Mouse (Mus musculus) kidney, postnatal 0 days (tissue): ENCODE results near the gene Ggt6. TPM values are rescaled to one million over a fixed set of nuclear protein-coding genes. Genes with fewer than 3 reads are reported as not detected.

ENCODE experiments used
- ATAC-seq: fragments of 200-750 bp; cut with Nextera tagmentation; replicated peaks from 2 replicates; pipeline ENCODE4 v1.8.0; 2017; ENCODE audit warnings: low read depth, moderate number of reproducible peaks, moderate TSS enrichment, moderate library complexity; ENCODE audit not compliant: low FRiP score
- DNase-seq: peaks from one replicate; pipeline ENCODE4 v3.0.0-alpha.2; 2016; ENCODE audit warnings: low spot score
- H3K27ac ChIP-seq: fragments of 300-500 bp; sonication (generic); 2 replicates; pipeline ENCODE4 v1.5.1; 2014; ENCODE audit warnings: mild to moderate bottlenecking
- H3K27me3 ChIP-seq: fragments of 300-500 bp; sonication (generic); 2 replicates; pipeline ENCODE4 v1.6.1; 2014; ENCODE audit warnings: low read length, mixed read lengths; ENCODE audit not compliant: insufficient read depth
- H3K36me3 ChIP-seq: fragments of 300-500 bp; sonication (generic); 2 replicates; pipeline ENCODE4 v1.6.1; 2014; ENCODE audit warnings: low read length, mixed read lengths; ENCODE audit not compliant: insufficient read depth
- H3K4me1 ChIP-seq: fragments of 300-500 bp; sonication (generic); replicated peaks from 2 replicates; pipeline ENCODE4 v1.6.1; 2014; ENCODE audit warnings: antibody characterized with exemption, low read length, mixed read lengths; ENCODE audit not compliant: insufficient read depth
- H3K4me2 ChIP-seq: fragments of 300-500 bp; sonication (generic); 2 replicates; pipeline ENCODE4 v1.6.1; 2014; ENCODE audit warnings: mild to moderate bottlenecking, low read length, moderate library complexity, mixed read lengths
- H3K4me3 ChIP-seq: fragments of 300-500 bp; sonication (generic); replicated peaks from 2 replicates; pipeline ENCODE4 v1.5.1; 2014; ENCODE audit warnings: low read depth, low read length
- H3K9ac ChIP-seq: fragments of 300-500 bp; sonication (generic); 2 replicates; pipeline ENCODE4 v1.6.1; 2014; ENCODE audit warnings: low read depth, low read length
- H3K9me3 ChIP-seq: fragments of 300-500 bp; sonication (generic); replicated peaks from 2 replicates; pipeline ENCODE4 v1.6.1; 2016; ENCODE audit warnings: low read length, inconsistent platforms, mixed read lengths
- CTCF ChIP-seq: IDR thresholded peaks from 2 replicates; pipeline ENCODE4 v1.5.1; 2016; ENCODE audit warnings: antibody characterized with exemption, low read depth, mild to moderate bottlenecking, moderate library complexity
- WGBS: fragments of 180-500 bp; shearing (Covaris S2); extraction: QIAGEN DNeasy Blood & Tissue Kit; methylation state at CpG from one replicate; pipeline ENCODE4 v1.1.7; 2014; 5-methylcytosine and 5-hydroxymethylcytosine counted together
- polyA plus RNA-seq: library from polyadenylated mRNA; unstranded; fragments of >200 nt; fragmentation: Nextera tagmentation; extraction: Ambion mirVana; gene quantifications from 2 replicates; pipeline ENCODE4 v1.2.1, GENCODE M21; 2015

Gene Ggt6
- polyA plus RNA-seq, 1 experiment from 2014 or later = 3.3 TPM

DNA sequence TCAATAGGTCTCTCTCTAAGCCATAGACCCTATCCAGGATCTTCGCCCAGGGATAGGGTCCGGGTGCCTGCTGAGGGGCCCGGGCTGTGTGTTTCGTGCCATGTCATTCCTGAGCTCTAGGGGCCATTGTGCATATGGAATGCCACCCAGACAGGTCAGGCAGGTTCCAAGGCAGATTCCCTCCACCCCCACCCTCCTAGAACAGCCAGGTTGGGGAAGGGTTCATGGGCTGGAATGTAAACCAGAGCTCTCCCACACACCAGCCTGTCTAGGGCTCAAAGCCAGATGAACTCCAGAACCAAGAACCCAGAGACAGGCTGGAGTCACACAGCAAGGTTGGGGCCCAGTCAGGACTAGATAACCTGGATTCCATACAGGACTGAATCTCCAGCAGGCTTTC is 38.2 kb downstream of the Ggt6 start:
- H3K27ac ChIP-seq = peak overlapping the region; percentile 66
- no peak for TF ChIP-seq CTCF
- DNase-seq (no peak), ATAC-seq (peak; percentile 52; the same call in 1 of the 2 replicates)
- no peaks in the 10 kb centered on the region for H3K27me3 ChIP-seq
- H3K4me2 ChIP-seq = no peak overlapping the region
- no peaks in the 10 kb centered on the region for H3K36me3 ChIP-seq
- WGBS = 81% methylated on average over 4 of the region's 4 CpGs
- H3K4me1 ChIP-seq = peaks cover 23% of the 10 kb centered on the region
- H3K9me3 ChIP-seq = no peaks in the 10 kb centered on the region
- H3K9ac ChIP-seq = no peak overlapping the region
- H3K4me3 ChIP-seq = no peak overlapping the region

DNA sequence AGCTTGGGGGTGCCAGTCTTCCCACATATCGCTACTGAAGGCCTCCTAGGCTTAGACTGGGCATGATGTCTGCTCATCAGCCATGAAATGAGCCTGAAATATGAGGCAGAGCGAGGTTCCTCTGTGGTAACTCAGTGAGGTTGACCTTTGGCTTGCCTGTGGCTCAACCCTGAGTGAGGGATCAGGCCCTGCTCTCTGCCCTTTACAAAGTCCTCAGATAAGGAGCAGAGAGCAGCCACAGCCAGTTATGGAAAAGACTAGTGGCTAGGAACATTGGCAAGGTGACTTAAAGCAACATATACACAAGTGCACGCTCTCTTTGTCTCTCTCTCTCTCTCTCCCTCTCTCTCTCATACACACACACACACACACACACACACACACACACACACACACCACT is 39.6 kb downstream of the Ggt6 start:
- 54% methylated on average over 3 of the region's 3 CpGs for WGBS
- H3K4me1 ChIP-seq = peaks cover 12% of the 10 kb centered on the region
- no peak for ATAC-seq
- no peaks in the 10 kb centered on the region for H3K27me3 ChIP-seq
- TF ChIP-seq CTCF = no peak
- no peak overlapping the region for H3K27ac ChIP-seq
- H3K36me3 ChIP-seq = no peaks in the 10 kb centered on the region
- no peak for DNase-seq
- H3K4me2 ChIP-seq = no peak overlapping the region
- H3K9me3 ChIP-seq = no peaks in the 10 kb centered on the region
- no peak overlapping the region for H3K4me3 ChIP-seq
- H3K9ac ChIP-seq = no peak overlapping the region

DNA sequence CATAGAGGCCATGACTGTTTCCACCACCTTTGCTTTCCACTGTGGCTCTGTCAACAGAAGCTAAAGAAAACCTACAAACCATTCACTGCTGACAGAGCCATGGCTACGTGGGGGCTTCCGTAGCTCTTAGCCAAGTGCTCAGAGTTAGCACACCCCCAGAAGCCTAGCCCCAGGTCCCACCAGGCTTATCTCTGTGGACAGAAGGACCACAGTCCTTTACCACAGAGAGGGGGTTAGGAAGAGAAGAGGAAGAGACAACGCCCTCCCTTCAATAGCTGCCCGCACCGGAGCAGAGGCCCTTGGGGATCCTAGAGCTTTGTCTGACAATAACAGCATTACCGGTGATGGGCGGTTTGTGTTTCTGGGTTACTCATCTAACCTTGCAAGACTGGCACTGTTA is 40.1 kb downstream of the Ggt6 start:
- no peaks in the 10 kb centered on the region for H3K27me3 ChIP-seq
- H3K9me3 ChIP-seq = no peaks in the 10 kb centered on the region
- DNase-seq (no peak), ATAC-seq (no peak)
- 77% methylated on average over 7 of the region's 7 CpGs for WGBS
- H3K4me3 ChIP-seq = no peak overlapping the region
- H3K9ac ChIP-seq = no peak overlapping the region
- H3K36me3 ChIP-seq = no peaks in the 10 kb centered on the region
- no peak overlapping the region for H3K27ac ChIP-seq
- no peak overlapping the region for H3K4me2 ChIP-seq
- peaks cover 7% of the 10 kb centered on the region; the same call in 1 of the 2 replicates for H3K4me1 ChIP-seq
- TF ChIP-seq CTCF = no peak

DNA sequence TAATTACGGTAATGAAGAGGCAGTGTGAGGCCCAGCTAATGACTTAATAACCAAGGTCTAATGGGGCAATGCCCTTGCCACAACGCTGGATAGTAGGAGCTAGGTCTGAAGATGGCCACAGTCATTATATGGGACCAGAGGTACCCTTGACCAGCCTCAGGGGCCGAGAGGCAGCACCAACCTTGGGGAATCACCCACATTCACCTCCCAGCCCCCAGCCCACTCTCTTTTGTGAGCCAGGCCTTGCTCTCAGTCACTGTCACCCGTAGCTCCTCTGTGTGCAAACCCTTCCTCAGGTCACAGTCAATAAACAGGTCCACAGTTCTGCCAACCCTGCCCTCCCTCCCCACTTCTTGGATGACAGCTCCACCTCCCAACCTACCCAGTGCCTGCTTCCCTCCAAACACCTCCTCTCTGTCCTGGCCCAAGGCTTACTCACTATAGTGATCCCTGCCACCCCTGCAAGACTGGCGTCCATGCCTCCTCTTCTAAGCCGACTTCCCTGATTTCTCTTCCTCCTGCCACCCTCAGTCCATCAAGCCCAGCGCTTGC is 40.8 kb downstream of the Ggt6 start:
- Histone ChIP-seq H3K4me1 (peaks cover 7% of the 10 kb centered on the region; the same call in 1 of the 2 replicates), H3K4me2 (no peak overlapping the region), H3K9me3 (no peaks in the 10 kb centered on the region), H3K36me3 (no peaks in the 10 kb centered on the region), H3K4me3 (no peak overlapping the region), H3K9ac (no peak overlapping the region), H3K27me3 (no peaks in the 10 kb centered on the region), H3K27ac (no peak overlapping the region)
- DNase-seq (no peak), ATAC-seq (no peak)
- WGBS = 58% methylated on average over 7 of the region's 7 CpGs
- TF ChIP-seq CTCF = no peak

DNA sequence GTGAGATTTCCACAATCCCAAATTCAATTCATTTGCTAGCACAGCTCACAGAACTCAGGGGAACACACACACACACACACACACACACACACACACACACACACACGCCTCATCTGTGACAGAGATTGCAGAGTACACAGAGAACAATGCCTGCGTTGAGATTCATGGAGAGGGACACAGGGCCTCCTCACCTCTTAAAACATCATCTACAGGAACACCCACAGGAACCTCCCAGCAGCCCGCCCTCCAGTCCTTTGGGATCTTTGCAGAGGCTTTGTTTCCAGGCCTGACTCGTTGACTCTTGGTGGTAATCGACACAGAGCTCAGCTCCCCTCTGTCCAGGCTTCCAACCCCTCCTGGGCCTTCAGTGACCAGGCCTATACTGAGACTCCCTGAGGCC is 41.9 kb downstream of the Ggt6 start:
- no peak overlapping the region for H3K4me3 ChIP-seq
- H3K4me1 ChIP-seq = peaks cover 7% of the 10 kb centered on the region; the same call in 1 of the 2 replicates
- ATAC-seq (no peak), DNase-seq (no peak)
- no peak overlapping the region for H3K4me2 ChIP-seq
- H3K9ac ChIP-seq = no peak overlapping the region
- no peaks in the 10 kb centered on the region for H3K9me3 ChIP-seq
- TF ChIP-seq CTCF = no peak
- H3K27me3 ChIP-seq = no peaks in the 10 kb centered on the region
- 43% methylated on average over 5 of the region's 5 CpGs for WGBS
- peak overlapping the region; percentile 34; the same call in 1 of the 2 replicates for H3K27ac ChIP-seq
- no peaks in the 10 kb centered on the region for H3K36me3 ChIP-seq

DNA sequence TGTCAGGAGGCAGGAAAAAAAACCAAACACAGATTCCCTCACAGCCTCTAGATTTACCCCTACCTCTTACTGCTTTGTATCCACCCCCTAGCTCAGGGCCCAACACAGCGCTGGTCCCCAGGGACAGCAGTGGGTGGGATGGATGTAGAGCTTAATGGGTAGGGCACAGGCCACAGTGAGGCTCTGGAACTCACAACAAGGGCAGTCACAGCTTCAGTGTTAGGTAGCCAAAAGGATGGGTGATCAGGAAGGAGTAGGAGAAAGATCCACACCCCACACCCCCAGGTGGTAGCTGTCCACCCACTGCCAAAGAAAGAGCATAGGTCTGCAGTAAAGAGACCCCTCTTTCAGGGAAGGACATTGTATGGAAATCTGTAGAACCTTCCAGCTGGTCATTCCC is 42.3 kb downstream of the Ggt6 start:
- H3K4me2 ChIP-seq = no peak overlapping the region
- H3K27me3 ChIP-seq = no peaks in the 10 kb centered on the region
- H3K27ac ChIP-seq = peak overlapping the region; percentile 34; the same call in 1 of the 2 replicates
- peaks cover 7% of the 10 kb centered on the region; the same call in 1 of the 2 replicates for H3K4me1 ChIP-seq
- H3K9ac ChIP-seq = no peak overlapping the region
- ATAC-seq = no peak
- no peaks in the 10 kb centered on the region for H3K36me3 ChIP-seq
- no peak overlapping the region for H3K4me3 ChIP-seq
- H3K9me3 ChIP-seq = no peaks in the 10 kb centered on the region
- no peak for TF ChIP-seq CTCF
- 92% methylated on average over 1 of the region's 1 CpGs for WGBS
- DNase-seq = no peak

DNA sequence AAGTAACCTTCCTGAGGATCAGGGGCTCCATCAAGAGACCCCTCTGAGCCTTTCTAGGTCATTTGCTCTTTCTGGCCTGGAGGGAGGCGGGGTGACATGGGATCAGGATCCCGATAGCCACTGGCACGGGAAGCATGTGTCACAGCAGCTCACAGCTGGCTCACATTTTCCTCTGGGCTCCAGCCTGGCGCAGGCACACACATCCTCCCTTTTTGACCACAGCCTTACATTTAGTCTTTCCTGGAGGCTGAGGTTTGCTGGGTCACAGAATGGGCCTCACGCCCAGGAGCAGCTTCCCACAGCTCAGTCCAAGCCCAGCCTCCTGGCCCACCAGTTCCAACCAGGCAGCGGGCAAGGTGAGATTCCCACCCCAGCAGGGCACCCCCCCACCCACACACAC is 42.9 kb downstream of the Ggt6 start:
- H3K36me3 ChIP-seq = no peaks in the 10 kb centered on the region
- H3K9me3 ChIP-seq = no peaks in the 10 kb centered on the region
- H3K27ac ChIP-seq = peak overlapping the region; percentile 34; the same call in 1 of the 2 replicates
- DNase-seq = no peak
- H3K4me2 ChIP-seq = no peak overlapping the region
- H3K4me1 ChIP-seq = peaks cover 7% of the 10 kb centered on the region; the same call in 1 of the 2 replicates
- TF ChIP-seq CTCF = no peak
- no peak for ATAC-seq
- H3K9ac ChIP-seq = no peak overlapping the region
- H3K27me3 ChIP-seq = no peaks in the 10 kb centered on the region
- 50% methylated on average over 6 of the region's 6 CpGs for WGBS
- H3K4me3 ChIP-seq = no peak overlapping the region
